Mouse (Mus musculus) mouse trophoblast stem cell (cell line): ENCODE measurements around the gene Osbpl3.

Source experiments
- in situ Hi-C, 2 experiments: fragments of 300-500 bp; cut with MseI, MboI; formaldehyde crosslinking; loops; 2 replicates in 1 of 2; 3 replicates in 1 of 2; pipeline ENCODE4 v1.15.1; 2025

Gene Osbpl3

GRCm38 (mm10) chr6:50455829-50456469 is at the start of gene Osbpl3:
Gene Osbpl3, minus strand, starts transcription at chr6:50456201.
- in situ Hi-C loops: no loop called here

- in situ Hi-C loops: no loop called here
Observed at GRCm38 (mm10) chr6:50505531-50505930, 49.5 kb upstream of the Osbpl3 start.

GRCm38 (mm10) chr6:50504711-50505110 is 48.7 kb upstream of the Osbpl3 start:
- in situ Hi-C loops: no loop called here

- in situ Hi-C loops: no loop called here
Observed at GRCm38 (mm10) chr6:50503779-50504178, 47.8 kb upstream of the Osbpl3 start.

GRCm38 (mm10) chr6:50503031-50503430 is 47.0 kb upstream of the Osbpl3 start:
- in situ Hi-C loops: no loop called here

- in situ Hi-C loops: no loop called here
Observed at GRCm38 (mm10) chr6:50498346-50498745, 42.3 kb upstream of the Osbpl3 start.

- in situ Hi-C loops: no loop called here
Observed at GRCm38 (mm10) chr6:50490519-50490918, 34.5 kb upstream of the Osbpl3 start.

GRCm38 (mm10) chr6:50489380-50489779 is 33.4 kb upstream of the Osbpl3 start:
- in situ Hi-C loops: no loop called here

- in situ Hi-C loops: no loop called here
Observed at GRCm38 (mm10) chr6:50486035-50486902, 30.3 kb upstream of the Osbpl3 start.

GRCm38 (mm10) chr6:50483426-50483825 is 27.4 kb upstream of the Osbpl3 start:
- in situ Hi-C loops: no loop called here

- in situ Hi-C loops: no loop called here
Observed at GRCm38 (mm10) chr6:50481460-50481859, 25.5 kb upstream of the Osbpl3 start.

- in situ Hi-C loops: no loop called here
Observed at GRCm38 (mm10) chr6:50466451-50466850, 10.4 kb upstream of the Osbpl3 start.

- in situ Hi-C loops: no loop called here
Observed at GRCm38 (mm10) chr6:50464690-50465485, 8.9 kb upstream of the Osbpl3 start.

GRCm38 (mm10) chr6:50462026-50462425 is 6.0 kb upstream of the Osbpl3 start:
- in situ Hi-C loops: no loop called here

GRCm38 (mm10) chr6:50461585-50461984 is 5.6 kb upstream of the Osbpl3 start:
- in situ Hi-C loops: no loop called here

GRCm38 (mm10) chr6:50460646-50461045 is 4.6 kb upstream of the Osbpl3 start:
- in situ Hi-C loops: no loop called here

GRCm38 (mm10) chr6:50460246-50460645 is 4.2 kb upstream of the Osbpl3 start:
- in situ Hi-C loops: no loop called here

GRCm38 (mm10) chr6:50459271-50459670 is 3.3 kb upstream of the Osbpl3 start:
- in situ Hi-C loops: no loop called here

GRCm38 (mm10) chr6:50457551-50458348 is 1.7 kb upstream of the Osbpl3 start:
- in situ Hi-C loops: no loop called here

- in situ Hi-C loops: no loop called here
Observed at GRCm38 (mm10) chr6:50456706-50457105, 705 bp upstream of the Osbpl3 start.

GRCm38 (mm10) chr6:50455102-50455828 is 736 bp downstream of the Osbpl3 start:
- in situ Hi-C loops: no loop called here
